Mouse (Mus musculus) CH12.LX (cell line): ENCODE measurements at regions not wholly inside any gene's neighbourhood (a gene's known extent, or its start where the extent isn't known, plus 50 kb on each side); places are given as distances from the start of the nearest gene placed in this dataset.

Experiments used
- CHD2 ChIP-seq: IDR thresholded peaks from 2 replicates; pipeline ENCODE4 v1.6.1; 2011; ENCODE audit warnings: low read length, improper control_type of control experiment
- CTCF ChIP-seq, 2 experiments: IDR thresholded peaks in 1 of 2; conservative IDR thresholded peaks in 1 of 2; 2 replicates each; pipeline ENCODE4 v1.5.1; 2011 to 2012; ENCODE audit warnings: low read depth in 2 of 2, low read length in 2 of 2, improper control_type of control experiment in 1 of 2, inconsistent platforms in 1 of 2, mild to moderate bottlenecking in 1 of 2, moderate library complexity in 1 of 2
- E2F4 ChIP-seq: IDR thresholded peaks from 2 replicates; pipeline ENCODE4 v1.6.1; 2011; ENCODE audit warnings: low read depth, low read length, improper control_type of control experiment; ENCODE audit not compliant: insufficient replicate concordance
- EP300 ChIP-seq: IDR thresholded peaks from 2 replicates; pipeline ENCODE4 v1.6.1; 2011; ENCODE audit warnings: low read length, improper control_type of control experiment
- JUN ChIP-seq: IDR thresholded peaks from 2 replicates; pipeline ENCODE4 v1.6.1; 2011; ENCODE audit warnings: low read depth, mild to moderate bottlenecking, low read length, improper control_type of control experiment, moderate library complexity; ENCODE audit not compliant: insufficient read depth
- KAT2A ChIP-seq: IDR thresholded peaks from 2 replicates; pipeline ENCODE4 v1.6.1; 2012; ENCODE audit warnings: low read length, improper control_type of control experiment, inconsistent platforms; ENCODE audit not compliant: insufficient replicate concordance
- POLR2AphosphoS2 ChIP-seq: IDR thresholded peaks from 2 replicates; pipeline ENCODE4 v1.6.1; 2011; ENCODE audit warnings: low read depth, low read length, improper control_type of control experiment
- USF1 ChIP-seq: IDR thresholded peaks from 2 replicates; pipeline ENCODE4 v1.6.1; 2014; ENCODE audit warnings: low read depth, mild to moderate bottlenecking, inconsistent platforms, low read length, improper control_type of control experiment

DNA sequence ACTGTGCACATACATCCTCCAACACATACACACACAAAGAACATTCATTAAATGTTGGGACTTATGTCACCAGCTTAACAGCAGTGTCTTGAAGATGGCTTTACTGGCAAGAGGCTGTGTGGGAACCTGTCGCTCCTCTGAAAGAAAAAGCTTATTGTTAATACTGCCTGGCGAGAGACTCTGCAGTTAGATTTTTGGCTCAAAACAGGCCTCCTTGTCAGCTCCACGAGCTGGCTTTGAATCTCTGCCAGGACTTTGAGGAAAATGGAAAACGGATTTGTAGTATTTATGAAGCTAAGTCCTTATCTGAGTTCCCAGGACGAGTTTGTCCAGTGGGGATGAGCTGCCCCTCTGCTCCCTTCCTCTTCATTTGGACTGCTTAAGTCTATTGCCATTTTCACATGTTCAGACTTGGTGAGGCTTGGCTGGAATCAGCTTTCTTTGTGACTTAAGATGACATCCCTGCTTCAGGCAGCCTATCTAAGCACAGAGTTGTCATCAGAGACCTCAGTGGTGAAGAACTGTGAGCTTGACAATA is 219.6 kb downstream of the Gm19410 start:
- TF ChIP-seq JUN (no peak), CTCF (conservative IDR thresholded peaks at IDR 0.05 in 1 of 2, IDR thresholded peaks at IDR 0.05 in 1 of 2; ENCODE audit: low read depth in 2 of 2, low read length in 2 of 2) (no peak), EP300 (no peak), E2F4 (no peak), USF1 (no peak), CHD2 (no peak), POLR2AphosphoS2 (no peak), KAT2A (no peak)
